Mouse (Mus musculus): ENCODE measurements around the gene Pam16. TPM values are rescaled to one million over a fixed set of nuclear protein-coding genes. Genes with fewer than 3 reads are reported as not detected.

Gene Pam16
- polyA plus RNA-seq, 1 experiment: 41.8 TPM

GRCm38 (mm10) chr16:4605514-4606131 is 19.2 kb downstream of the Pam16 start:
- TF ChIP-seq POLR2A (IDR thresholded peaks at IDR 0.05; ENCODE audit: low read depth, low read length): no peak
- TF ChIP-seq CTCF (conservative IDR thresholded peaks at IDR 0.05; ENCODE audit: insufficient read depth, insufficient read length, low read depth, low read length): no peak
- WGBS: 39% methylated on average over 13 of the region's 13 CpGs
- Histone ChIP-seq H3K27me3 (replicated peaks; ENCODE audit: control insufficient read depth, insufficient read depth, low read length) (no peaks in the 10 kb centered on the region), H3K27ac (ENCODE audit: insufficient read depth, low read depth, low read length) (peak overlapping the region; percentile 94), H3K4me3 (ENCODE audit: insufficient read depth, low read depth, low read length) (no peak overlapping the region), H3K4me1 (ENCODE audit: control insufficient read depth, insufficient read depth, low read length) (peaks cover 53% of the 10 kb centered on the region), H3K36me3 (ENCODE audit: control insufficient read depth, insufficient read depth, low read length) (no peaks in the 10 kb centered on the region; the same call in 1 of the 2 replicates)
- peak; percentile 69 for DNase-seq

- Histone ChIP-seq H3K36me3 (ENCODE audit: control insufficient read depth, insufficient read depth, low read length) (no peaks in the 10 kb centered on the region; the same call in 1 of the 2 replicates), H3K4me3 (ENCODE audit: insufficient read depth, low read depth, low read length) (no peak overlapping the region), H3K4me1 (ENCODE audit: control insufficient read depth, insufficient read depth, low read length) (peaks cover 65% of the 10 kb centered on the region), H3K27me3 (replicated peaks; ENCODE audit: control insufficient read depth, insufficient read depth, low read length) (no peaks in the 10 kb centered on the region), H3K27ac (ENCODE audit: insufficient read depth, low read depth, low read length) (peak overlapping the region; percentile 94)
- WGBS: 34% methylated on average over 11 of the region's 11 CpGs
- TF ChIP-seq CTCF (conservative IDR thresholded peaks at IDR 0.05; ENCODE audit: insufficient read depth, insufficient read length, low read depth, low read length) (no peak), POLR2A (IDR thresholded peaks at IDR 0.05; ENCODE audit: low read depth, low read length) (no peak)
- peak; percentile 77 for DNase-seq
Observed at GRCm38 (mm10) chr16:4604293-4604837, 20.4 kb downstream of the Pam16 start.

DNA sequence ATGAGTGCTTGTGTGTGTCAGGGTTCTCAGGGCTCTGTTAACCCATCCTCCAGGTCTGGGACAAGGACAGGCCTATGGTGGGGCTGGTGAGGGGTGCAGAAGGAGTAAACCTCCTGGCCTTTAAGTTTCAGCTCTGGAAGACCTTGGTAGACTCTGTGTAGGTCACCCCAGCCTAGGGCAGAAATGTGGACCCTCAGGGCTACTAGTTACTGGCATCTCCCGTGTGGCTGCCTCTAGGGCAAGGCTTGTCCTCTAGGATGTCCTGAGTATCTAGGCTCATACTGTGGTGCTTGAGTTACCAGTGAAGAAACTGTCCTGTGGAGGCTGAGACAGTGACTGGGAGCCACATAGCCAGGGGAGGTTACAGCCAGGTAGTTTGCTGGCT is 21.3 kb downstream of the Pam16 start:
- Histone ChIP-seq H3K27me3 (replicated peaks; ENCODE audit: control insufficient read depth, insufficient read depth, low read length) (no peaks in the 10 kb centered on the region), H3K27ac (ENCODE audit: insufficient read depth, low read depth, low read length) (peak overlapping the region; percentile 94), H3K4me3 (ENCODE audit: insufficient read depth, low read depth, low read length) (no peak overlapping the region), H3K36me3 (ENCODE audit: control insufficient read depth, insufficient read depth, low read length) (no peaks in the 10 kb centered on the region), H3K4me1 (ENCODE audit: control insufficient read depth, insufficient read depth, low read length) (peaks cover 75% of the 10 kb centered on the region)
- WGBS: 26% methylated on average over 1 of the region's 1 CpGs
- no peak for DNase-seq
- TF ChIP-seq CTCF (conservative IDR thresholded peaks at IDR 0.05; ENCODE audit: insufficient read depth, insufficient read length, low read depth, low read length): no peak
- no peak for TF ChIP-seq POLR2A (IDR thresholded peaks at IDR 0.05; ENCODE audit: low read depth, low read length)

- 13% methylated on average over 7 of the region's 7 CpGs for WGBS
- peaks cover 78% of the 10 kb centered on the region for H3K4me1 ChIP-seq (ENCODE audit: control insufficient read depth, insufficient read depth, low read length)
- H3K36me3 ChIP-seq (ENCODE audit: control insufficient read depth, insufficient read depth, low read length): no peaks in the 10 kb centered on the region
- peak; percentile 91 for DNase-seq
- H3K27me3 ChIP-seq (replicated peaks; ENCODE audit: control insufficient read depth, insufficient read depth, low read length): no peaks in the 10 kb centered on the region
- TF ChIP-seq CTCF (conservative IDR thresholded peaks at IDR 0.05; ENCODE audit: insufficient read depth, insufficient read length, low read depth, low read length) (no peak), POLR2A (IDR thresholded peaks at IDR 0.05; ENCODE audit: low read depth, low read length) (no peak)
- H3K27ac ChIP-seq (ENCODE audit: insufficient read depth, low read depth, low read length): peak overlapping the region; percentile 94
- no peak overlapping the region for H3K4me3 ChIP-seq (ENCODE audit: insufficient read depth, low read depth, low read length)
Observed at GRCm38 (mm10) chr16:4602766-4603452, 21.9 kb downstream of the Pam16 start.

DNA sequence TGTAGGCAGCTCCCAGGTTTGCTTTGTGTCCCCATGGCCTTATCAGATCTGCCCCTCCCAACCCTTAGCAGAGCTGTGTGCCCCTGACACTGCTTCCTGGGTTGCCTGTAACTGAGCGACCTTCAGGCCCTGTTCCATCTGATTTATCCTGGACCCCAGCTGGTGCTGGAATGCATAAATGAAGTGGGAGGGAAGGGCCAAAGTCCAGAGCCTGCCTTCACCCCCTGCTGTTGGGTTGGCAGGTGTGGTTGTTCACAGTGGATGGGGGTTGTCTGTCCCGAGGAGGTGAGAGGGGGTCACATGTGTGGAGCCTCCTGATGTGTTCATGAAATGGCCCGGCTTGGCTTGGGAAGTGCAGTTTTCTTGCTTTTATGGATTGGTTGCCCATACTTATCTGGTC is 22.6 kb downstream of the Pam16 start:
- Histone ChIP-seq H3K27ac (ENCODE audit: insufficient read depth, low read depth, low read length) (peak overlapping the region; percentile 94), H3K4me3 (ENCODE audit: insufficient read depth, low read depth, low read length) (peak overlapping the region; percentile 17; the same call in 1 of the 2 replicates)
- WGBS: 14% methylated on average over 3 of the region's 3 CpGs

GRCm38 (mm10) chr16:4600701-4601310 is 24.0 kb downstream of the Pam16 start:
- peak overlapping the region; percentile 94 for H3K27ac ChIP-seq (ENCODE audit: insufficient read depth, low read depth, low read length)

More for the DNA sequence above, 22.6 kb downstream of the Pam16 start:
- DNase-seq: peak; percentile 96
- TF ChIP-seq POLR2A (IDR thresholded peaks at IDR 0.05; ENCODE audit: low read depth, low read length) (peak; percentile 94), CTCF (conservative IDR thresholded peaks at IDR 0.05; ENCODE audit: insufficient read depth, insufficient read length, low read depth, low read length) (no peak)
- no peaks in the 10 kb centered on the region for H3K36me3 ChIP-seq (ENCODE audit: control insufficient read depth, insufficient read depth, low read length)
- H3K4me1 ChIP-seq (ENCODE audit: control insufficient read depth, insufficient read depth, low read length): peaks cover 78% of the 10 kb centered on the region
- no peaks in the 10 kb centered on the region for H3K27me3 ChIP-seq (replicated peaks; ENCODE audit: control insufficient read depth, insufficient read depth, low read length)

More at GRCm38 (mm10) chr16:4600701-4601310, 24.0 kb downstream of the Pam16 start:
- Histone ChIP-seq H3K4me1 (ENCODE audit: control insufficient read depth, insufficient read depth, low read length) (peaks cover 72% of the 10 kb centered on the region), H3K4me3 (ENCODE audit: insufficient read depth, low read depth, low read length) (peak overlapping the region; percentile 20; the same call in 1 of the 2 replicates), H3K36me3 (ENCODE audit: control insufficient read depth, insufficient read depth, low read length) (no peaks in the 10 kb centered on the region), H3K27me3 (replicated peaks; ENCODE audit: control insufficient read depth, insufficient read depth, low read length) (no peaks in the 10 kb centered on the region)
- WGBS: 25% methylated on average over 9 of the region's 9 CpGs
- DNase-seq: peak; percentile 94
- TF ChIP-seq CTCF (conservative IDR thresholded peaks at IDR 0.05; ENCODE audit: insufficient read depth, insufficient read length, low read depth, low read length): no peak
- TF ChIP-seq POLR2A (IDR thresholded peaks at IDR 0.05; ENCODE audit: low read depth, low read length): no peak

Data from kidney, adult 2 months (tissue).